8 mouse cellular contexts compared by ENCODE assay signal in genomic region chr9:65675461-65676357, GRCm38 (mm10). TPM values are rescaled to one million over a fixed set of nuclear protein-coding genes. Genes with fewer than 3 reads are reported as not detected.
A peak's percentile ranks its signal among the peaks of the same experiment; 100 is the strongest.
DNase-seq lines count a peak whose midpoint lies in the region; ATAC-seq lines count a peak whose summit lies in the region.

No protein-coding gene starts in this region.

- no peak; the same call in 1 of the 2 replicates for ATAC-seq in neural tube, embryonic 11.5 days (ENCODE audit: insufficient read depth, low FRiP score, low TSS enrichment)
- ATAC-seq in embryonic facial prominence, embryonic 14.5 days (ENCODE audit: low read depth): peak; percentile 24
- ATAC-seq in midbrain, embryonic 11.5 days (ENCODE audit: low FRiP score): peak; percentile 59

- peak overlapping the region; percentile 80 for H3K4me3 ChIP-seq in neural tube, embryonic 11.5 days (ENCODE audit: low read depth, low read length)
- H3K4me3 ChIP-seq in embryonic facial prominence, embryonic 14.5 days (ENCODE audit: low read depth, low read length): peak overlapping the region; percentile 65
- H3K4me3 ChIP-seq in limb, embryonic 10.5 days: peak overlapping the region; percentile 80
- H3K4me3 ChIP-seq in midbrain, embryonic 11.5 days (ENCODE audit: low read depth, low read length): peak overlapping the region; percentile 76

- no peaks in the 10 kb centered on the region for H3K9me3 ChIP-seq in neural tube, embryonic 11.5 days (ENCODE audit: control insufficient read depth, low read length)
- H3K9me3 ChIP-seq in embryonic facial prominence, embryonic 14.5 days (ENCODE audit: control insufficient read depth, low read length): no peaks in the 10 kb centered on the region
- no peaks in the 10 kb centered on the region for H3K9me3 ChIP-seq in limb, embryonic 10.5 days (replicated peaks)
- no peaks in the 10 kb centered on the region for H3K9me3 ChIP-seq in midbrain, embryonic 11.5 days (ENCODE audit: control insufficient read depth, low read length)

- H3K27ac ChIP-seq in neural tube, embryonic 11.5 days (ENCODE audit: low read depth, low read length): no peak overlapping the region
- H3K27ac ChIP-seq in embryonic facial prominence, embryonic 14.5 days (replicated peaks; ENCODE audit: low read depth, low read length): peak overlapping the region; percentile 58
- H3K27ac ChIP-seq in limb, embryonic 10.5 days: peak overlapping the region; percentile 94
- H3K27ac ChIP-seq in midbrain, embryonic 11.5 days (ENCODE audit: low read depth, low read length): no peak overlapping the region

- peak overlapping the region; percentile 75 for H3K9ac ChIP-seq in neural tube, embryonic 11.5 days (ENCODE audit: low read length)
- peak overlapping the region; percentile 86 for H3K9ac ChIP-seq in embryonic facial prominence, embryonic 14.5 days (ENCODE audit: low read depth, low read length)
- H3K9ac ChIP-seq in midbrain, embryonic 11.5 days (ENCODE audit: low read length): peak overlapping the region; percentile 65

- no peaks in the 10 kb centered on the region for H3K27me3 ChIP-seq in neural tube, embryonic 11.5 days (ENCODE audit: control insufficient read depth, insufficient read depth, low read length)
- no peaks in the 10 kb centered on the region for H3K27me3 ChIP-seq in embryonic facial prominence, embryonic 14.5 days (replicated peaks; ENCODE audit: control insufficient read depth, insufficient read depth, low read length)
- no peaks in the 10 kb centered on the region for H3K27me3 ChIP-seq in limb, embryonic 10.5 days (ENCODE audit: low read depth, poor library complexity, severe bottlenecking)
- no peaks in the 10 kb centered on the region for H3K27me3 ChIP-seq in midbrain, embryonic 11.5 days (ENCODE audit: control insufficient read depth, insufficient read depth, low read length)

- peak overlapping the region; percentile 79 for H3K4me2 ChIP-seq in neural tube, embryonic 11.5 days (ENCODE audit: low read depth)
- H3K4me2 ChIP-seq in embryonic facial prominence, embryonic 14.5 days (ENCODE audit: low read depth, low read length): peak overlapping the region; percentile 93
- H3K4me2 ChIP-seq in midbrain, embryonic 11.5 days: peak overlapping the region; percentile 74

- no peaks in the 10 kb centered on the region for H3K36me3 ChIP-seq in neural tube, embryonic 11.5 days (ENCODE audit: control insufficient read depth, insufficient read depth, low read length)
- no peaks in the 10 kb centered on the region for H3K36me3 ChIP-seq in embryonic facial prominence, embryonic 14.5 days (ENCODE audit: control insufficient read depth, insufficient read depth, low read length)
- peaks cover 3% of the 10 kb centered on the region for H3K36me3 ChIP-seq in limb, embryonic 10.5 days
- no peaks in the 10 kb centered on the region for H3K36me3 ChIP-seq in midbrain, embryonic 11.5 days (ENCODE audit: control insufficient read depth, insufficient read depth, low read length)

- DNase-seq in neural tube, embryonic 11.5 days (ENCODE audit: low spot score): no peak
- DNase-seq in neural tube, embryonic 10.5 days (ENCODE audit: extremely low spot score, low spot score): no peak
- DNase-seq in embryonic facial prominence, embryonic 14.5 days (ENCODE audit: low spot score): no peak
- no peak for DNase-seq in limb, embryonic 10.5 days (ENCODE audit: low spot score)
- no peak for DNase-seq in midbrain, embryonic 11.5 days (ENCODE audit: low spot score, missing footprints)
- DNase-seq in adrenal gland, postnatal 25 days: no peak
- DNase-seq in gastrocnemius, postnatal 4 days (ENCODE audit: low spot score in 2 of 2): no peak
- DNase-seq in natural killer cell, adult 2 months (ENCODE audit: low spot score in 2 of 2): no peak

- WGBS in neural tube, embryonic 11.5 days: 57% methylated on average over 8 of the region's 8 CpGs
- WGBS in embryonic facial prominence, embryonic 14.5 days: 51% methylated on average over 8 of the region's 8 CpGs
- 59% methylated on average over 8 of the region's 8 CpGs for WGBS in limb, embryonic 10.5 days
- 56% methylated on average over 8 of the region's 8 CpGs for WGBS in midbrain, embryonic 11.5 days

- peaks cover 32% of the 10 kb centered on the region for H3K4me1 ChIP-seq in neural tube, embryonic 11.5 days (ENCODE audit: control insufficient read depth, insufficient read depth, low read length)
- peaks cover 41% of the 10 kb centered on the region for H3K4me1 ChIP-seq in embryonic facial prominence, embryonic 14.5 days (ENCODE audit: control insufficient read depth, insufficient read depth, low read length)
- peaks cover 49% of the 10 kb centered on the region for H3K4me1 ChIP-seq in limb, embryonic 10.5 days
- H3K4me1 ChIP-seq in midbrain, embryonic 11.5 days (ENCODE audit: control insufficient read depth, insufficient read depth, low read length): peaks cover 29% of the 10 kb centered on the region

RNA-seq across cellular contexts. Expression of gene Oaz2, which starts 7.9 kb away (rescaled TPM):
- 254 and 263 TPM in 2 replicates for polyA plus RNA-seq in neural tube, embryonic 11.5 days (2014; fragmentation: Nextera tagmentation; extraction: Ambion mirVana)
- 203 and 214 TPM in 2 replicates for polyA plus RNA-seq in embryonic facial prominence, embryonic 14.5 days (2014; fragmentation: Nextera tagmentation; extraction: Ambion mirVana)
- 267 and 319 TPM in 2 replicates for polyA plus RNA-seq in limb, embryonic 10.5 days (2016; fragmentation: Nextera tagmentation; extraction: Ambion mirVana)
- 199 and 215 TPM in 2 replicates for polyA plus RNA-seq in midbrain, embryonic 11.5 days (2014; fragmentation: Nextera tagmentation; extraction: Ambion mirVana)
- 90.9 and 131 TPM in 2 replicates for total RNA-seq in adrenal gland, postnatal 25 days (2021)
- 100 to 1,000 TPM; 232 to 238 TPM for total RNA-seq in gastrocnemius, postnatal 4 days (2021)

RNA-seq across cellular contexts. Expression of gene Rbpms2, which starts 46.3 kb away (rescaled TPM):
- 20.4 and 20.7 TPM in 2 replicates for polyA plus RNA-seq in neural tube, embryonic 11.5 days (2014; fragmentation: Nextera tagmentation; extraction: Ambion mirVana)
- 13.6 and 13.8 TPM in 2 replicates for polyA plus RNA-seq in embryonic facial prominence, embryonic 14.5 days (2014; fragmentation: Nextera tagmentation; extraction: Ambion mirVana)
- 33.5 and 40.4 TPM in 2 replicates for polyA plus RNA-seq in limb, embryonic 10.5 days (2016; fragmentation: Nextera tagmentation; extraction: Ambion mirVana)
- 19.7 and 24.0 TPM in 2 replicates for polyA plus RNA-seq in midbrain, embryonic 11.5 days (2014; fragmentation: Nextera tagmentation; extraction: Ambion mirVana)
- total RNA-seq in adrenal gland, postnatal 25 days (2021): 51.5 and 63.3 TPM in 2 replicates
- total RNA-seq in gastrocnemius, postnatal 4 days (2021): 1 to 10 TPM; 5.1 to 5.6 TPM

Comparison
In these comparisons a context has a peak if more than half of its experiments do, and no peak if none do; other contexts are left out.
1. H3K27ac ChIP-seq: peak in embryonic facial prominence, embryonic 14.5 days (single experiment) and limb, embryonic 10.5 days (single experiment); none in neural tube, embryonic 11.5 days (single experiment) and midbrain, embryonic 11.5 days (single experiment).
2. Peak in every context shown above with its lines, with median percentiles within 50 percentile points of each other: H3K4me2 ChIP-seq, H3K4me3 ChIP-seq and H3K9ac ChIP-seq.